30 mouse cellular contexts compared by ENCODE assay signal in the genomic region with DNA sequence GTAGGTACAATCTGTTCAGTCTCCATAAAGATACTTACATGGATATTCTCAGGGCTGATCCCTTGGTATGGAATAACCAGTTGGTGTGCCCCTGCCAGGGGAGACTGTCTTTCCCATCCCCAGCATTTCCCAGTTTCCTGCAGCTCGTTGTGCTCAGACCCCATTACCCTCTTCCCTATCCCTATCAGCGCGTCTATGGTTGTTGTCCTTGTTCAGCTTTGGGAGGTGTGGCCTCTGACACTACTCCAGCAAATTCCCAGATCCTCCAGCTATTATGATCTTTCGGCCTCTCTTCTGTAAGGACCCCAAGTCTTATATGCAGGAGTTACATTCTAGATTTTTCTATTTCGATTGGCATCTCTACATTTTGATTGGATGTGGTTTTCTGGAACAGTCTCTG.
"Had no signal": no experiment of that assay in that cellular context is flagged by ENCODE, and none has a peak within 500 bp of the region (broad histone marks: within the 10 kb centered on the region; RNA-seq: fewer than 3 reads in every experiment).

No protein-coding gene starts in this region.

- ATAC-seq: liver, embryonic 12.5 days; liver, postnatal 0 days; lung, postnatal 0 days; midbrain, embryonic 13.5 days; midbrain, embryonic 16.5 days had no signal

- H3K9ac ChIP-seq: limb, embryonic 12.5 days; limb, embryonic 13.5 days; limb, embryonic 15.5 days; liver, embryonic 12.5 days; liver, embryonic 13.5 days; liver, embryonic 14.5 days; liver, embryonic 15.5 days; liver, postnatal 0 days; lung, embryonic 14.5 days; lung, embryonic 15.5 days; midbrain, embryonic 12.5 days; midbrain, embryonic 13.5 days; neural tube, embryonic 12.5 days had no signal

- H3K36me3 ChIP-seq: limb, embryonic 10.5 days; limb, embryonic 12.5 days; limb, embryonic 13.5 days; limb, embryonic 15.5 days; liver, embryonic 12.5 days; liver, embryonic 13.5 days; liver, embryonic 15.5 days; lung, embryonic 15.5 days; midbrain, embryonic 10.5 days; midbrain, embryonic 12.5 days; midbrain, embryonic 13.5 days; neural tube, embryonic 12.5 days had no signal

- H3K27ac ChIP-seq: limb, embryonic 10.5 days; limb, embryonic 12.5 days; limb, embryonic 13.5 days; limb, embryonic 15.5 days; liver, embryonic 12.5 days; liver, embryonic 13.5 days; liver, embryonic 14.5 days; liver, embryonic 15.5 days; lung, embryonic 15.5 days; macrophage; midbrain, embryonic 10.5 days; midbrain, embryonic 12.5 days; midbrain, embryonic 13.5 days; neural tube, embryonic 12.5 days had no signal

- DNase-seq: left cerebral cortex, postnatal 4 days; liver; liver, embryonic 13.5 days; liver, postnatal 0 days; lung, adult 18-20 months; lung, adult 2 months; lung, embryonic 14.5 days; lung, postnatal 10 days; lung, postnatal 14 days; lung, postnatal 36 days; lung, postnatal 4 days; midbrain, embryonic 14.5 days had no signal

- H3K27me3 ChIP-seq: limb, embryonic 13.5 days; limb, embryonic 15.5 days; liver, embryonic 12.5 days; liver, embryonic 13.5 days; liver, embryonic 15.5 days; lung, embryonic 15.5 days; megakaryocyte, embryonic 14.5 days; midbrain, embryonic 12.5 days; midbrain, embryonic 13.5 days; neural tube, embryonic 12.5 days had no signal

- H3K9me3 ChIP-seq: limb, embryonic 10.5 days; limb, embryonic 12.5 days; limb, embryonic 13.5 days; limb, embryonic 15.5 days; liver, embryonic 12.5 days; liver, embryonic 13.5 days; liver, embryonic 15.5 days; lung, embryonic 15.5 days; megakaryocyte, embryonic 14.5 days; midbrain, embryonic 10.5 days; midbrain, embryonic 12.5 days; midbrain, embryonic 13.5 days; neural tube, embryonic 12.5 days had no signal

- H3K4me3 ChIP-seq: limb, embryonic 10.5 days; limb, embryonic 12.5 days; limb, embryonic 13.5 days; limb, embryonic 15.5 days; liver, embryonic 12.5 days; liver, embryonic 13.5 days; liver, embryonic 15.5 days; lung, embryonic 15.5 days; megakaryocyte, embryonic 14.5 days; midbrain, embryonic 10.5 days; midbrain, embryonic 12.5 days; midbrain, embryonic 13.5 days; myocyte; neural tube, embryonic 12.5 days had no signal

- H3K4me1 ChIP-seq: limb, embryonic 10.5 days; limb, embryonic 12.5 days; limb, embryonic 13.5 days; limb, embryonic 15.5 days; liver, embryonic 12.5 days; liver, embryonic 13.5 days; liver, embryonic 15.5 days; lung, embryonic 15.5 days; megakaryocyte, embryonic 14.5 days; midbrain, embryonic 10.5 days; midbrain, embryonic 12.5 days; midbrain, embryonic 13.5 days; neural tube, embryonic 12.5 days had no signal

- H3K4me2 ChIP-seq: limb, embryonic 12.5 days; limb, embryonic 13.5 days; limb, embryonic 15.5 days; liver, embryonic 11.5 days; liver, embryonic 12.5 days; liver, embryonic 13.5 days; liver, embryonic 15.5 days; lung, embryonic 14.5 days; lung, embryonic 15.5 days; midbrain, embryonic 12.5 days; midbrain, embryonic 13.5 days; neural tube, embryonic 12.5 days had no signal
